Mouse (Mus musculus) embryonic facial prominence, embryonic 12.5 days (tissue): ENCODE results near the gene Klrb1b. TPM values are rescaled to one million over a fixed set of nuclear protein-coding genes. Genes with fewer than 3 reads are reported as not detected.
A peak's percentile ranks its signal among the peaks of the same experiment; 100 is the strongest.

Source experiments
- ATAC-seq: fragments of 200-750 bp; cut with Nextera tagmentation; 2 replicates; pipeline ENCODE4 v1.8.0; 2017; ENCODE audit not compliant: insufficient number of reproducible peaks, insufficient read depth, low FRiP score, low TSS enrichment
- H3K27ac ChIP-seq: fragments of 300-500 bp; sonication (generic); 2 replicates; pipeline ENCODE4 v1.5.1; 2016; ENCODE audit warnings: mild to moderate bottlenecking
- H3K27me3 ChIP-seq: fragments of 300-500 bp; sonication (generic); 2 replicates; pipeline ENCODE4 v1.6.1; 2016; ENCODE audit warnings: mild to moderate bottlenecking, moderate library complexity
- H3K36me3 ChIP-seq: fragments of 300-500 bp; sonication (generic); 2 replicates; pipeline ENCODE4 v1.6.1; 2016; ENCODE audit warnings: mild to moderate bottlenecking
- H3K4me1 ChIP-seq: fragments of 300-500 bp; sonication (generic); 2 replicates; pipeline ENCODE4 v1.6.1; 2016
- H3K4me2 ChIP-seq: fragments of 300-500 bp; sonication (generic); replicated peaks from 2 replicates; pipeline ENCODE4 v1.6.1; 2016; ENCODE audit warnings: mild to moderate bottlenecking, moderate library complexity
- H3K4me3 ChIP-seq: fragments of 300-500 bp; sonication (generic); 2 replicates; pipeline ENCODE4 v1.5.1; 2016; ENCODE audit warnings: mild to moderate bottlenecking
- H3K9ac ChIP-seq: fragments of 300-500 bp; sonication (generic); 2 replicates; pipeline ENCODE4 v1.6.1; 2016; ENCODE audit warnings: mild to moderate bottlenecking, moderate library complexity
- H3K9me3 ChIP-seq: fragments of 300-500 bp; sonication (generic); 2 replicates; pipeline ENCODE4 v1.6.1; 2016; ENCODE audit warnings: mild to moderate bottlenecking, moderate library complexity
- whole genome bisulfite sequencing: fragments of 180-500 bp; shearing (Covaris S2); methylation state at CpG from one replicate; pipeline ENCODE4 v1.1.7; 2016; 5-methylcytosine and 5-hydroxymethylcytosine counted together
- polyA plus RNA-seq: library from polyadenylated mRNA; unstranded; fragments of >200 nt; fragmentation: Nextera tagmentation; extraction: Ambion mirVana; gene quantifications from 2 replicates; pipeline ENCODE4 v1.2.1, GENCODE M21; 2016

The Klrb1b gene
- not detected in 2 replicates for polyA plus RNA-seq

- H3K9ac ChIP-seq, result no peak within 1 kb of the TSS
- H3K4me3 ChIP-seq, result no peak within 1 kb of the TSS
- no peaks in the 10 kb centered on the region for H3K27me3 ChIP-seq
- 85% methylated on average over 6 of the region's 6 CpGs for WGBS
- H3K27ac ChIP-seq, result no peak within 1 kb of the TSS
- no peaks in the 10 kb centered on the region for H3K4me1 ChIP-seq
- ATAC-seq, result no peak
- H3K36me3 ChIP-seq, result no peaks in the 10 kb centered on the region
- no peaks in the 10 kb centered on the region for H3K9me3 ChIP-seq
- H3K4me2 ChIP-seq, result no peak within 1 kb of the TSS
Measured at GRCm38 (mm10) chr6:128826132-128826531, at the start of gene Klrb1b, which contains the start of gene Gm44511. TSS of gene Klrb1b (minus strand) at chr6:128826331. TSS of gene Gm44511 (minus strand) at chr6:128826315.

- H3K4me3 ChIP-seq, result no peak overlapping the region
- ATAC-seq, result no peak
- no peaks in the 10 kb centered on the region for H3K27me3 ChIP-seq
- no peak overlapping the region for H3K27ac ChIP-seq
- no peaks in the 10 kb centered on the region for H3K9me3 ChIP-seq
- no peak overlapping the region for H3K9ac ChIP-seq
- WGBS, result 72% methylated on average over 1 of the region's 1 CpGs
- no peaks in the 10 kb centered on the region for H3K4me1 ChIP-seq
- no peak overlapping the region for H3K4me2 ChIP-seq
- H3K36me3 ChIP-seq, result no peaks in the 10 kb centered on the region
Measured at GRCm38 (mm10) chr6:128871910-128872610, 45.9 kb upstream of the Klrb1b start.

GRCm38 (mm10) chr6:128868861-128869260 lies 42.7 kb upstream of the Klrb1b start:
- H3K27me3 ChIP-seq, result no peaks in the 10 kb centered on the region
- ATAC-seq, result no peak
- WGBS, result 23% methylated on average over 3 of the region's 3 CpGs

GRCm38 (mm10) chr6:128857976-128858375 lies 31.8 kb upstream of the Klrb1b start:
- no peaks in the 10 kb centered on the region for H3K4me1 ChIP-seq
- no peaks in the 10 kb centered on the region for H3K27me3 ChIP-seq
- no peaks in the 10 kb centered on the region for H3K9me3 ChIP-seq
- no peak overlapping the region for H3K27ac ChIP-seq
- WGBS, result 93% methylated on average over 2 of the region's 2 CpGs
- H3K4me3 ChIP-seq, result no peak overlapping the region
- H3K36me3 ChIP-seq, result no peaks in the 10 kb centered on the region
- H3K9ac ChIP-seq, result no peak overlapping the region
- no peak for ATAC-seq
- no peak overlapping the region for H3K4me2 ChIP-seq

More at GRCm38 (mm10) chr6:128868861-128869260, 42.7 kb upstream of the Klrb1b start:
- H3K27ac ChIP-seq, result no peak overlapping the region
- no peak overlapping the region for H3K9ac ChIP-seq
- H3K4me2 ChIP-seq, result no peak overlapping the region
- H3K4me3 ChIP-seq, result no peak overlapping the region
- no peaks in the 10 kb centered on the region for H3K9me3 ChIP-seq
- H3K4me1 ChIP-seq, result no peaks in the 10 kb centered on the region
- no peaks in the 10 kb centered on the region for H3K36me3 ChIP-seq

- Histone ChIP-seq H3K9ac (no peak overlapping the region), H3K27ac (no peak overlapping the region), H3K4me3 (no peak overlapping the region), H3K9me3 (no peaks in the 10 kb centered on the region), H3K4me1 (no peaks in the 10 kb centered on the region), H3K4me2 (no peak overlapping the region), H3K36me3 (no peaks in the 10 kb centered on the region), H3K27me3 (no peaks in the 10 kb centered on the region)
- ATAC-seq, result no peak
- 76% methylated on average over 5 of the region's 5 CpGs for WGBS
Measured at GRCm38 (mm10) chr6:128856250-128856649, 30.1 kb upstream of the Klrb1b start.

GRCm38 (mm10) chr6:128855477-128855876 lies 29.3 kb upstream of the Klrb1b start:
- Histone ChIP-seq H3K27me3 (no peaks in the 10 kb centered on the region), H3K9me3 (no peaks in the 10 kb centered on the region), H3K9ac (no peak overlapping the region), H3K4me2 (no peak overlapping the region), H3K27ac (no peak overlapping the region), H3K4me1 (no peaks in the 10 kb centered on the region), H3K36me3 (no peaks in the 10 kb centered on the region), H3K4me3 (no peak overlapping the region)
- 67% methylated on average over 1 of the region's 1 CpGs for WGBS
- no peak for ATAC-seq

- 88% methylated on average over 3 of the region's 3 CpGs for WGBS
- H3K4me3 ChIP-seq, result no peak overlapping the region
Measured at GRCm38 (mm10) chr6:128854895-128855294, 28.8 kb upstream of the Klrb1b start.

GRCm38 (mm10) chr6:128854024-128854820 lies 28.1 kb upstream of the Klrb1b start:
- no peaks in the 10 kb centered on the region for H3K36me3 ChIP-seq
- H3K9me3 ChIP-seq, result no peaks in the 10 kb centered on the region
- H3K9ac ChIP-seq, result no peak overlapping the region
- H3K27ac ChIP-seq, result no peak overlapping the region
- ATAC-seq, result peak; percentile 80
- no peaks in the 10 kb centered on the region for H3K27me3 ChIP-seq
- WGBS, result 39% methylated on average over 12 of the region's 12 CpGs
- no peak overlapping the region for H3K4me2 ChIP-seq
- H3K4me1 ChIP-seq, result no peaks in the 10 kb centered on the region
- H3K4me3 ChIP-seq, result no peak overlapping the region

More at GRCm38 (mm10) chr6:128854895-128855294, 28.8 kb upstream of the Klrb1b start:
- Histone ChIP-seq H3K27me3 (no peaks in the 10 kb centered on the region), H3K4me2 (no peak overlapping the region), H3K36me3 (no peaks in the 10 kb centered on the region), H3K4me1 (no peaks in the 10 kb centered on the region), H3K9me3 (no peaks in the 10 kb centered on the region), H3K27ac (no peak overlapping the region), H3K9ac (no peak overlapping the region)
- ATAC-seq, result no peak

GRCm38 (mm10) chr6:128852766-128853165 lies 26.6 kb upstream of the Klrb1b start:
- H3K9me3 ChIP-seq, result no peaks in the 10 kb centered on the region
- WGBS, result 91% methylated on average over 3 of the region's 3 CpGs
- no peaks in the 10 kb centered on the region for H3K36me3 ChIP-seq
- H3K4me1 ChIP-seq, result no peaks in the 10 kb centered on the region
- no peak overlapping the region for H3K9ac ChIP-seq
- no peak for ATAC-seq
- no peaks in the 10 kb centered on the region for H3K27me3 ChIP-seq
- H3K4me2 ChIP-seq, result no peak overlapping the region
- H3K4me3 ChIP-seq, result no peak overlapping the region
- H3K27ac ChIP-seq, result no peak overlapping the region

- no peaks in the 10 kb centered on the region for H3K36me3 ChIP-seq
- no peaks in the 10 kb centered on the region for H3K9me3 ChIP-seq
- no peak for ATAC-seq
- H3K4me1 ChIP-seq, result no peaks in the 10 kb centered on the region
- 84% methylated on average over 2 of the region's 2 CpGs for WGBS
- no peak overlapping the region for H3K4me3 ChIP-seq
- no peak overlapping the region for H3K4me2 ChIP-seq
- H3K9ac ChIP-seq, result no peak overlapping the region
- H3K27ac ChIP-seq, result no peak overlapping the region
- no peaks in the 10 kb centered on the region for H3K27me3 ChIP-seq
Measured at GRCm38 (mm10) chr6:128851151-128851550, 25.0 kb upstream of the Klrb1b start.

- no peaks in the 10 kb centered on the region for H3K27me3 ChIP-seq
- no peak overlapping the region for H3K4me2 ChIP-seq
- no peak for ATAC-seq
- no peak overlapping the region for H3K4me3 ChIP-seq
- no peak overlapping the region for H3K9ac ChIP-seq
- no peaks in the 10 kb centered on the region for H3K36me3 ChIP-seq
- WGBS, result 66% methylated on average over 2 of the region's 2 CpGs
- no peaks in the 10 kb centered on the region for H3K9me3 ChIP-seq
- no peak overlapping the region for H3K27ac ChIP-seq
- no peaks in the 10 kb centered on the region for H3K4me1 ChIP-seq
Measured at GRCm38 (mm10) chr6:128850671-128851070, 24.5 kb upstream of the Klrb1b start.

- no peak for ATAC-seq
- WGBS, result 62% methylated on average over 2 of the region's 2 CpGs
Measured at GRCm38 (mm10) chr6:128849902-128850301, 23.8 kb upstream of the Klrb1b start.

More at GRCm38 (mm10) chr6:128849902-128850301, 23.8 kb upstream of the Klrb1b start:
- Histone ChIP-seq H3K9me3 (no peaks in the 10 kb centered on the region), H3K4me3 (no peak overlapping the region), H3K27me3 (no peaks in the 10 kb centered on the region), H3K4me2 (no peak overlapping the region), H3K36me3 (no peaks in the 10 kb centered on the region), H3K27ac (no peak overlapping the region), H3K9ac (no peak overlapping the region), H3K4me1 (no peaks in the 10 kb centered on the region)
